ENCODE assay signal across 8 mouse cellular contexts in genomic region chr11:101230061-101230511, GRCm38 (mm10). TPM values are rescaled to one million over a fixed set of nuclear protein-coding genes. Genes with fewer than 3 reads are reported as not detected.
A peak's percentile ranks its signal among the peaks of the same experiment; 100 is the strongest.
DNase-seq lines count a peak whose midpoint lies in the region; ATAC-seq lines count a peak whose summit lies in the region.

No protein-coding gene starts in this region.

- H3K9ac ChIP-seq in hindbrain, embryonic 16.5 days (ENCODE audit: low read depth, low read length) = no peak overlapping the region

- H3K4me3 ChIP-seq in hindbrain, embryonic 16.5 days (ENCODE audit: low read length) = no peak overlapping the region

- no peaks in the 10 kb centered on the region for H3K9me3 ChIP-seq in hindbrain, embryonic 16.5 days (ENCODE audit: control insufficient read depth, low read length)

- no peak for ATAC-seq in hindbrain, embryonic 16.5 days

- H3K4me1 ChIP-seq in hindbrain, embryonic 16.5 days (ENCODE audit: control insufficient read depth, insufficient read depth, low read depth, low read length) = peaks cover 6% of the 10 kb centered on the region

- H3K36me3 ChIP-seq in hindbrain, embryonic 16.5 days (ENCODE audit: control insufficient read depth, insufficient read depth, low read length) = no peaks in the 10 kb centered on the region

- intact Hi-C loops in left cerebral cortex, postnatal 4 days (cut with DNase I) = no loop called here
- intact Hi-C loops in left cerebral cortex, postnatal 36 days (cut with DNase I) = no loop called here
- intact Hi-C loops in gastrocnemius, postnatal 14 days (cut with DNase I; ENCODE audit: low total_unique reads) = no loop called here

- 26% methylated on average over 2 of the region's 2 CpGs for WGBS in hindbrain, embryonic 16.5 days

- no peak overlapping the region for H3K4me2 ChIP-seq in hindbrain, embryonic 16.5 days (ENCODE audit: low read length)

- H3K27me3 ChIP-seq in hindbrain, embryonic 16.5 days (replicated peaks; ENCODE audit: control insufficient read depth, insufficient read depth, low read length) = no peaks in the 10 kb centered on the region

- peak; percentile 20 for DNase-seq in left cerebral cortex, postnatal 4 days
- DNase-seq in left cerebral cortex, postnatal 36 days (ENCODE audit: low spot score in 2 of 2) = no peak
- DNase-seq in gastrocnemius, postnatal 14 days = peak; percentile 80
- peak; percentile 64 for DNase-seq in lung, postnatal 14 days
- DNase-seq in cerebellum, postnatal 25 days = no peak
- no peak for DNase-seq in spleen, postnatal 10 days (ENCODE audit: low spot score in 2 of 2)
- no peak for DNase-seq in spleen, adult 18-20 months

- H3K27ac ChIP-seq in hindbrain, embryonic 16.5 days (ENCODE audit: low read depth, low read length) = peak overlapping the region; percentile 70; the same call in 1 of the 2 replicates

RNA-seq across cellular contexts. Expression of gene Ezh1, which starts 3.8 kb away (rescaled TPM):
- total RNA-seq in left cerebral cortex, postnatal 4 days (2021) = 10 to 100 TPM; 34.3 to 36.6 TPM
- total RNA-seq in left cerebral cortex, postnatal 36 days (2021) = 10 to 100 TPM; 47.8 to 52.1 TPM
- 10 to 100 TPM; 13.5 to 18.1 TPM for total RNA-seq in gastrocnemius, postnatal 14 days (2021)
- 30.0 and 32.4 TPM in 2 replicates for polyA plus RNA-seq in hindbrain, embryonic 16.5 days (2015; fragmentation: Nextera tagmentation; extraction: Ambion mirVana)

RNA-seq across cellular contexts. Expression of gene Ramp2, which starts 15.7 kb away (rescaled TPM):
- total RNA-seq in left cerebral cortex, postnatal 4 days (2021) = 10 to 100 TPM; 56.2 to 64.0 TPM
- total RNA-seq in left cerebral cortex, postnatal 36 days (2021) = 10 to 100 TPM; 33.2 to 39.4 TPM
- 10 to 100 TPM; 69.8 to 97.1 TPM for total RNA-seq in gastrocnemius, postnatal 14 days (2021)
- 100 and 108 TPM in 2 replicates for polyA plus RNA-seq in hindbrain, embryonic 16.5 days (2015; fragmentation: Nextera tagmentation; extraction: Ambion mirVana)

RNA-seq across cellular contexts. Expression of gene Vps25, which starts 23.4 kb away (rescaled TPM):
- 10 to 100 TPM; 76.2 to 77.1 TPM for total RNA-seq in left cerebral cortex, postnatal 4 days (2021)
- total RNA-seq in left cerebral cortex, postnatal 36 days (2021) = 10 to 100 TPM; 62.0 to 63.0 TPM
- total RNA-seq in gastrocnemius, postnatal 14 days (2021) = 10 to 100 TPM; 38.1 to 39.0 TPM
- polyA plus RNA-seq in hindbrain, embryonic 16.5 days (2015; fragmentation: Nextera tagmentation; extraction: Ambion mirVana) = 128 and 131 TPM in 2 replicates

RNA-seq across cellular contexts. Expression of gene Wnk4, which starts 30.3 kb away (rescaled TPM):
- total RNA-seq in left cerebral cortex, postnatal 4 days (2021) = 1 to 10 TPM; 5.4 to 6.2 TPM
- 1 to 10 TPM; 4.3 to 8.4 TPM for total RNA-seq in left cerebral cortex, postnatal 36 days (2021)
- total RNA-seq in gastrocnemius, postnatal 14 days (2021) = 1 to 10 TPM in 1 of 2 experiments, under 1 TPM in 1; 0.89 to 1.0 TPM
- 7.2 and 7.3 TPM in 2 replicates for polyA plus RNA-seq in hindbrain, embryonic 16.5 days (2015; fragmentation: Nextera tagmentation; extraction: Ambion mirVana)

RNA-seq across cellular contexts. Expression of gene Cntd1, which starts 48.7 kb away (rescaled TPM):
- under 1 TPM; 0.30 to 0.68 TPM for total RNA-seq in left cerebral cortex, postnatal 4 days (2021)
- under 1 TPM; 0.42 to 0.84 TPM for total RNA-seq in left cerebral cortex, postnatal 36 days (2021)
- total RNA-seq in gastrocnemius, postnatal 14 days (2021) = under 1 TPM; 0.13 to 0.21 TPM
- 0.83 and 1.0 TPM in 2 replicates for polyA plus RNA-seq in hindbrain, embryonic 16.5 days (2015; fragmentation: Nextera tagmentation; extraction: Ambion mirVana)

Comparison
In these comparisons a context has a peak if more than half of its experiments do, and no peak if none do; other contexts are left out.
1. DNase-seq: peak in left cerebral cortex, postnatal 4 days (single experiment), gastrocnemius, postnatal 14 days (single experiment) and lung, postnatal 14 days (single experiment); none in left cerebral cortex, postnatal 36 days (0 of 2), cerebellum, postnatal 25 days (0 of 2), spleen, postnatal 10 days (0 of 2) and spleen, adult 18-20 months (0 of 2).